Mouse (Mus musculus) urinary bladder, postnatal 36 days (tissue): ENCODE data around the gene Duxbl3.
A peak's percentile ranks its signal among the peaks of the same experiment; 100 is the strongest.
"Not testable (repeated sequence)": the region's sequence is repeated elsewhere in the genome, so short reads cannot be mapped to it uniquely, and the experiment has no call there.

ENCODE experiments used
- DNase-seq, 2 experiments: peaks; one replicate each; pipeline ENCODE4 v3.0.0; 2022; ENCODE audit warnings: low spot score in 2 of 2, mixed read lengths in 1 of 2

Duxbl3 gene

GRCm38 (mm10) chr14:26257756-26258617, at the start of gene Duxbl3:
Gene Duxbl3, plus strand, starts transcription at chr14:26257962.
- DNase-seq = not testable (repeated sequence)

- not testable (repeated sequence) for DNase-seq
These were observed 41.3 kb upstream of the Duxbl3 start for GRCm38 (mm10) chr14:26216233-26217000.

DNA sequence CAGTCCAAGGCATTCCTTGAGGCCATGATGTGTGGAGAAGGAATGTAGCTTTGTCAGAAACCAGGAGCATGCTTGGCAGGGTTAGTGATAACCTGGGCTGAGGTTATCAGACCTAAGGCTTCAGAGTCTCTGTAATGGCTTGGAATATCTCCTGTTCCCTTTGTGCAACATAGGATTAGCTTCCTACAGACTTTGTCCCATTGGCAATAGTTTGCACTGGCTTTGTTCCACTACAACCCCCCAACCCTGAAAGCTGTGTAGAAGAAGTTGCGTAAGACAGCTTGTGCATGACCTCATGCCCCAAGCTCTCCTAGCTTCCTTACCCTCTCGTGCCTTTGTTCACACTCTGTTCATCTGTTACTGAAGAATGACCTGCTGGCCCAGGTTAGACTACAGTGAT, 20.6 kb upstream of the Duxbl3 start:
- DNase-seq = not testable (repeated sequence)

- not testable (repeated sequence) for DNase-seq
These were observed 967 bp downstream of the Duxbl3 start for GRCm38 (mm10) chr14:26258729-26259128.

- DNase-seq = not testable (repeated sequence)
These were observed 29.0 kb downstream of the Duxbl3 start for GRCm38 (mm10) chr14:26286737-26287136.

GRCm38 (mm10) chr14:26293859-26294258, 36.1 kb downstream of the Duxbl3 start:
- DNase-seq = no peak

DNA sequence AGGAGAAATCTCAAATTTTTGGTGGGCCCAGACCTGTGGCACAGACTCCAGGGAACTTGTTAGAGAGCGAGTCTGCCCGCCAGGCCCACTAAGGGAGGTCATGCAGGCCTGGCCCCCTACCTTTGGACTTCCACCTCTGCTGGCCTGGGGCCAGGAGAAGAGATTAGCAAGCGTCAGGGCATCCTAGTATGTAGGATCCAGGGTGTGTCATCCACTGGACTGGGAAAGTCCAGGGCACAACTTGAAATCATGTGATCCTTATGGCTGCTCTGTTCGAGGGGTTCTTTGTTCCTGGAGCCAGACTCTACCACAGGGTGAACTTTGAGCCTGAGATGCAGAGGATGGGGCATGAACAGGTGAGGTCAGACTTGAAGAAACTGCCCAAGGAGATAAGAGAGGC, 39.3 kb downstream of the Duxbl3 start:
- DNase-seq = no peak

- no peak for DNase-seq
These were observed 39.7 kb downstream of the Duxbl3 start for GRCm38 (mm10) chr14:26297484-26297883.

DNA sequence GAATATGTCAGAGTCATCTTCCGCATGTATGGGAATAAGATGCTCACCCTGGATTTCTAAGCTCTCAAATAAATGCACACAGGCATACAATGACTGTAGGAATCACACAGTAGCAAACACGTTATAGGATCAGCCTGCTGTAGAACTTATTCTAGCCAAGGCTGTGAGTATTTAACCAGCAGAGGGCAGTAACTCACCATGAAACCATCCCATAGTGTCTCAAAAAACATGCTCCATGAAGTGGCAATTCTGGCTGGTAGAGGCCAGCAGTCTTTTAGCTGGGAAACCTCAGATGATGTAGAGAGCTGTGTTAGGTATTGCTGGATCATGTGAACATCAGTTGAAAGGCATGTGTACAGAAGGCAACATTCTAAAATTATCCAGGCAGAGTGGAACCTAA, 45.3 kb downstream of the Duxbl3 start:
- peak; percentile 15 to 28 for DNase-seq

- no peak for DNase-seq
These were observed 48.3 kb downstream of the Duxbl3 start for GRCm38 (mm10) chr14:26306032-26306431.

- no peak for DNase-seq
These were observed 51.1 kb downstream of the Duxbl3 start for GRCm38 (mm10) chr14:26308813-26309212.

- DNase-seq = no peak
These were observed 51.7 kb downstream of the Duxbl3 start for GRCm38 (mm10) chr14:26309511-26309910.

DNA sequence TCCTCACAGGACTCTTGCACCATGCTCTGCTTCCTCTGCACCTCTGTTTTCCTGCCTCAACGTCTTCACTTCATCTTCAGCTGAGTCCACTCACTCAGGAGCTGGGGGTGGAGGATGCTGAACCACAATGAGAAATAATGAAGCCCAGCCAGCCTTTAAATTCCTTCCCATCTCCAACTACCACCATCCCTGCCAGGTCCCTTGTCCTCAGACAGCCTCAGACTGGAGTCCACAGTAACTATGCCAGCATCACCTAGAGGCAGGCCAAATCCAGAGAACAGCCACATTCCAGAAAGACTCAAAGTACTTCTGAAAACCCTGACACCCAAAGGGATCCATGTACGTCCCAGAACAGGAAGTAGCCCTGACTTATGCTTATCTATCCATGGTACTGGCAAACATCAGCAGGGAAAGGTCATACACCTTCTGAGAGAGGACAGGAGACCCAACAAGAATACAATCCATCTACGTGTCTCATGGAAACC, 58.5 kb downstream of the Duxbl3 start:
- DNase-seq = no peak
